Mouse (Mus musculus) lung, embryonic 16.5 days (tissue): ENCODE measurements at regions not wholly inside any gene's neighbourhood (a gene's known extent, or its start where the extent isn't known, plus 50 kb on each side); places are given as distances from the start of the nearest gene placed in this dataset.

ENCODE experiments used
- ATAC-seq: fragments of 200-750 bp; cut with Nextera tagmentation; 2 replicates; pipeline ENCODE4 v1.8.0; 2017; ENCODE audit warnings: low read depth, mild to moderate bottlenecking, moderate library complexity
- H3K27ac ChIP-seq: fragments of 300-500 bp; sonication (generic); 2 replicates; pipeline ENCODE4 v1.5.1; 2014; ENCODE audit warnings: mild to moderate bottlenecking, control low read depth, low read length
- H3K27me3 ChIP-seq: fragments of 300-500 bp; sonication (generic); 2 replicates; pipeline ENCODE4 v1.6.1; 2014; ENCODE audit warnings: low read depth, low read length, mixed read lengths; ENCODE audit not compliant: control insufficient read depth, insufficient read depth
- H3K36me3 ChIP-seq: fragments of 300-500 bp; sonication (generic); 2 replicates; pipeline ENCODE4 v1.6.1; 2014; ENCODE audit warnings: low read length; ENCODE audit not compliant: control insufficient read depth, insufficient read depth
- H3K4me1 ChIP-seq: fragments of 300-500 bp; sonication (generic); replicated peaks from 2 replicates; pipeline ENCODE4 v1.6.1; 2014; ENCODE audit warnings: low read length, mixed read lengths; ENCODE audit not compliant: control insufficient read depth, insufficient read depth
- H3K4me2 ChIP-seq: fragments of 300-500 bp; sonication (generic); 2 replicates; pipeline ENCODE4 v1.6.1; 2014; ENCODE audit warnings: low read depth, low read length, control low read depth
- H3K4me3 ChIP-seq: fragments of 300-500 bp; sonication (generic); 2 replicates; pipeline ENCODE4 v1.5.1; 2014; ENCODE audit warnings: mild to moderate bottlenecking, low read length, control low read depth
- H3K9ac ChIP-seq: fragments of 300-500 bp; sonication (generic); 2 replicates; pipeline ENCODE4 v1.6.1; 2014; ENCODE audit warnings: low read length, control low read depth
- H3K9me3 ChIP-seq: fragments of 300-500 bp; sonication (generic); 2 replicates; pipeline ENCODE4 v1.6.1; 2016; ENCODE audit warnings: low read length; ENCODE audit not compliant: control insufficient read depth
- WGBS: fragments of 180-500 bp; shearing (Covaris S2); extraction: QIAGEN DNeasy Blood & Tissue Kit; methylation state at CpG from one replicate; pipeline ENCODE4 v1.1.7; 2014; 5-methylcytosine and 5-hydroxymethylcytosine counted together

- no peaks in the 10 kb centered on the region for H3K36me3 ChIP-seq
- H3K27me3 ChIP-seq: no peaks in the 10 kb centered on the region
- H3K9ac ChIP-seq: no peak overlapping the region
- H3K4me1 ChIP-seq: no peaks in the 10 kb centered on the region
- no peak overlapping the region for H3K27ac ChIP-seq
- no peaks in the 10 kb centered on the region for H3K9me3 ChIP-seq
- 75% methylated on average over 3 of the region's 3 CpGs for WGBS
- ATAC-seq: no peak
- H3K4me2 ChIP-seq: no peak overlapping the region
- no peak overlapping the region for H3K4me3 ChIP-seq
Observed at GRCm38 (mm10) chr5:39348680-39349079, 406.6 kb downstream of the Hs3st1 start.

GRCm38 (mm10) chr5:39347019-39347418 is 408.3 kb downstream of the Hs3st1 start:
- Histone ChIP-seq H3K27ac (no peak overlapping the region), H3K4me2 (no peak overlapping the region), H3K9me3 (no peaks in the 10 kb centered on the region), H3K9ac (no peak overlapping the region), H3K4me1 (no peaks in the 10 kb centered on the region), H3K36me3 (no peaks in the 10 kb centered on the region), H3K27me3 (no peaks in the 10 kb centered on the region), H3K4me3 (no peak overlapping the region)
- no peak for ATAC-seq
- 76% methylated on average over 3 of the region's 3 CpGs for WGBS

GRCm38 (mm10) chr5:39337917-39338316 is 417.4 kb downstream of the Hs3st1 start:
- no peak overlapping the region for H3K9ac ChIP-seq
- 67% methylated on average over 1 of the region's 1 CpGs for WGBS
- H3K4me3 ChIP-seq: no peak overlapping the region
- no peak overlapping the region for H3K4me2 ChIP-seq
- H3K27ac ChIP-seq: no peak overlapping the region
- H3K27me3 ChIP-seq: no peaks in the 10 kb centered on the region
- no peaks in the 10 kb centered on the region for H3K4me1 ChIP-seq
- ATAC-seq: no peak
- no peaks in the 10 kb centered on the region for H3K9me3 ChIP-seq
- no peaks in the 10 kb centered on the region for H3K36me3 ChIP-seq

GRCm38 (mm10) chr5:39336484-39336985 is 418.7 kb downstream of the Hs3st1 start:
- 85% methylated on average over 2 of the region's 2 CpGs for WGBS
- no peak overlapping the region for H3K9ac ChIP-seq
- ATAC-seq: no peak

GRCm38 (mm10) chr5:39335321-39335720 is 420.0 kb downstream of the Hs3st1 start:
- 60% methylated on average over 2 of the region's 2 CpGs for WGBS
- H3K9ac ChIP-seq: no peak overlapping the region
- no peak overlapping the region for H3K4me2 ChIP-seq
- no peak overlapping the region for H3K27ac ChIP-seq
- H3K4me1 ChIP-seq: no peaks in the 10 kb centered on the region
- no peak overlapping the region for H3K4me3 ChIP-seq
- no peaks in the 10 kb centered on the region for H3K36me3 ChIP-seq
- H3K9me3 ChIP-seq: no peaks in the 10 kb centered on the region
- H3K27me3 ChIP-seq: no peaks in the 10 kb centered on the region
- ATAC-seq: no peak

More at GRCm38 (mm10) chr5:39336484-39336985, 418.7 kb downstream of the Hs3st1 start:
- Histone ChIP-seq H3K4me3 (no peak overlapping the region), H3K4me1 (no peaks in the 10 kb centered on the region), H3K27ac (no peak overlapping the region), H3K27me3 (no peaks in the 10 kb centered on the region), H3K36me3 (no peaks in the 10 kb centered on the region), H3K9me3 (no peaks in the 10 kb centered on the region), H3K4me2 (no peak overlapping the region)

GRCm38 (mm10) chr5:39334241-39334640 is 421.0 kb downstream of the Hs3st1 start:
- Histone ChIP-seq H3K4me3 (no peak overlapping the region), H3K9me3 (no peaks in the 10 kb centered on the region), H3K36me3 (no peaks in the 10 kb centered on the region), H3K4me1 (no peaks in the 10 kb centered on the region), H3K27ac (no peak overlapping the region), H3K27me3 (no peaks in the 10 kb centered on the region), H3K9ac (no peak overlapping the region), H3K4me2 (no peak overlapping the region)
- ATAC-seq: no peak
- WGBS: 35% methylated on average over 1 of the region's 1 CpGs

- no peak overlapping the region for H3K9ac ChIP-seq
Observed at GRCm38 (mm10) chr5:39325399-39325798, 429.9 kb downstream of the Hs3st1 start.

GRCm38 (mm10) chr5:39316478-39316877 is 438.8 kb downstream of the Hs3st1 start:
- H3K27ac ChIP-seq: no peak overlapping the region
- 47% methylated on average over 3 of the region's 3 CpGs for WGBS
- no peaks in the 10 kb centered on the region for H3K36me3 ChIP-seq
- no peaks in the 10 kb centered on the region for H3K9me3 ChIP-seq
- no peak overlapping the region for H3K4me2 ChIP-seq
- H3K9ac ChIP-seq: no peak overlapping the region
- no peaks in the 10 kb centered on the region for H3K4me1 ChIP-seq
- no peak overlapping the region for H3K4me3 ChIP-seq
- no peaks in the 10 kb centered on the region for H3K27me3 ChIP-seq
- ATAC-seq: no peak

More at GRCm38 (mm10) chr5:39325399-39325798, 429.9 kb downstream of the Hs3st1 start:
- no peaks in the 10 kb centered on the region for H3K9me3 ChIP-seq
- no peak overlapping the region for H3K4me2 ChIP-seq
- 73% methylated on average over 2 of the region's 2 CpGs for WGBS
- no peak overlapping the region for H3K27ac ChIP-seq
- H3K4me1 ChIP-seq: no peaks in the 10 kb centered on the region
- no peak for ATAC-seq
- no peaks in the 10 kb centered on the region for H3K27me3 ChIP-seq
- no peaks in the 10 kb centered on the region for H3K36me3 ChIP-seq
- H3K4me3 ChIP-seq: no peak overlapping the region

- 82% methylated on average over 4 of the region's 4 CpGs for WGBS
- no peaks in the 10 kb centered on the region for H3K36me3 ChIP-seq
- no peak for ATAC-seq
- H3K4me3 ChIP-seq: no peak overlapping the region
- no peak overlapping the region for H3K9ac ChIP-seq
- no peak overlapping the region for H3K27ac ChIP-seq
- H3K4me2 ChIP-seq: no peak overlapping the region
- H3K27me3 ChIP-seq: no peaks in the 10 kb centered on the region
- no peaks in the 10 kb centered on the region for H3K9me3 ChIP-seq
- H3K4me1 ChIP-seq: no peaks in the 10 kb centered on the region
Observed at GRCm38 (mm10) chr5:39311211-39311610, 434.6 kb upstream of the Clnk start.

GRCm38 (mm10) chr5:39305794-39306193 is 429.2 kb upstream of the Clnk start:
- WGBS: 53% methylated on average over 2 of the region's 2 CpGs

More at GRCm38 (mm10) chr5:39305794-39306193, 429.2 kb upstream of the Clnk start:
- no peak overlapping the region for H3K9ac ChIP-seq
- H3K4me3 ChIP-seq: no peak overlapping the region
- no peak overlapping the region for H3K4me2 ChIP-seq
- no peak for ATAC-seq
- no peaks in the 10 kb centered on the region for H3K36me3 ChIP-seq
- H3K9me3 ChIP-seq: no peaks in the 10 kb centered on the region
- H3K27me3 ChIP-seq: no peaks in the 10 kb centered on the region
- H3K4me1 ChIP-seq: no peaks in the 10 kb centered on the region
- no peak overlapping the region for H3K27ac ChIP-seq
